22 mouse cellular contexts compared by ENCODE assay signal in the genomic region with DNA sequence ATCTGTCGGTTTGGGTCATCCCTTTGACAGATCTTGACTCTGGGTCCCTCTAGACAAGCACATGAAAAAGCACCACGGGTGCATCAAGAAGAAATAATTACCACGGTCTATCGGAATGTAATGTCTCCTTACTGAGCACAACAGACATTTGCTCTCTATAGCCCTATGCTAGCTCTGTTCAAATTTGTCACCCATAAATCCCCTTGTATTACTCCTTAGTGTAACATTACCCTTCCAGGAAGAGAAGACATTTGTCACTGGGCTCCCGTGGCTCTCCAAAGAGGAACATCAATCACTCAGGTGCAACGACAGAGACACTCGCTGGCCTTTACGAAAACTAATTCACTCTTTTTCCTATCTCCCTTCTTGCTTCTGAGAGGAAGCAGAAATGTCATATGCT.
"Had no signal": no experiment of that assay in that cellular context is flagged by ENCODE, and none has a peak within 500 bp of the region (broad histone marks: within the 10 kb centered on the region; RNA-seq: fewer than 3 reads in every experiment).

No protein-coding gene starts in this region.

- DNase-seq: liver, embryonic 13.5 days; liver, postnatal 0 days; lung, adult 2 months; lung, postnatal 14 days; lung, postnatal 4 days; midbrain, embryonic 14.5 days; retina, postnatal 1 day; right cerebral cortex, adult 18-20 months; right cerebral cortex, postnatal 25 days; right cerebral cortex, postnatal 4 days; spleen, adult 18-20 months; thymus, adult 18-20 months; thymus, postnatal 14 days; thymus, postnatal 36 days had no signal

- H3K36me3 ChIP-seq: liver, embryonic 13.5 days; liver, embryonic 15.5 days; lung, embryonic 15.5 days; midbrain, embryonic 10.5 days; midbrain, embryonic 12.5 days; neural tube, embryonic 12.5 days had no signal

- H3K27me3 ChIP-seq: liver, embryonic 13.5 days; liver, embryonic 15.5 days; midbrain, embryonic 12.5 days; neural tube, embryonic 12.5 days had no signal

- H3K27ac ChIP-seq: liver, embryonic 13.5 days; liver, embryonic 15.5 days; lung, embryonic 15.5 days; midbrain, embryonic 10.5 days; midbrain, embryonic 12.5 days; neural tube, embryonic 12.5 days had no signal

- H3K4me3 ChIP-seq: liver, embryonic 13.5 days; liver, embryonic 15.5 days; lung, embryonic 15.5 days; midbrain, embryonic 10.5 days; midbrain, embryonic 12.5 days; myocyte; neural tube, embryonic 12.5 days had no signal

- ATAC-seq: liver, postnatal 0 days; lung, postnatal 0 days; midbrain, embryonic 16.5 days had no signal

- H3K9me3 ChIP-seq: liver, embryonic 13.5 days; liver, embryonic 15.5 days; lung, embryonic 15.5 days; midbrain, embryonic 10.5 days; midbrain, embryonic 12.5 days; neural tube, embryonic 12.5 days had no signal

- H3K4me1 ChIP-seq: liver, embryonic 13.5 days; liver, embryonic 15.5 days; lung, embryonic 15.5 days; midbrain, embryonic 10.5 days; midbrain, embryonic 12.5 days; neural tube, embryonic 12.5 days had no signal

- H3K4me2 ChIP-seq: liver, embryonic 13.5 days; liver, embryonic 15.5 days; lung, embryonic 15.5 days; midbrain, embryonic 12.5 days; neural tube, embryonic 12.5 days had no signal

- H3K9ac ChIP-seq: liver, embryonic 13.5 days; liver, embryonic 15.5 days; liver, postnatal 0 days; lung, embryonic 15.5 days; midbrain, embryonic 12.5 days; neural tube, embryonic 12.5 days had no signal
